Mouse (Mus musculus) G1E-ER4 (cell line): ENCODE data around the gene Rab11a. TPM values are rescaled to one million over a fixed set of nuclear protein-coding genes. Genes with fewer than 3 reads are reported as not detected.

Source experiments
- GATA1 ChIP-seq: IDR thresholded peaks from one replicate; pipeline ENCODE4 v1.8.0; 2012; ENCODE audit warnings: low read length, inconsistent platforms
- polyA plus RNA-seq: library from polyadenylated mRNA; stranded (reverse); fragments of >175 nt; gene quantifications from 2 replicates; pipeline ENCODE4 v1.2.3, GENCODE M21; 2012

Rab11a gene
- 115 and 151 TPM in 2 replicates for polyA plus RNA-seq

- no peak for TF ChIP-seq GATA1
These were observed at the start of gene Rab11a for GRCm38 (mm10) chr9:64737406-64738201. Gene Rab11a, minus strand, starts transcription at chr9:64737758.

- no peak for TF ChIP-seq GATA1
These were observed 48.8 kb upstream of the Rab11a start for GRCm38 (mm10) chr9:64786216-64786905.

GRCm38 (mm10) chr9:64784841-64785240, 47.3 kb upstream of the Rab11a start:
- no peak for TF ChIP-seq GATA1

GRCm38 (mm10) chr9:64783511-64783910, 46.0 kb upstream of the Rab11a start:
- TF ChIP-seq GATA1: no peak

- no peak for TF ChIP-seq GATA1
These were observed 42.1 kb upstream of the Rab11a start for GRCm38 (mm10) chr9:64779628-64780027.

GRCm38 (mm10) chr9:64778151-64778550, 40.6 kb upstream of the Rab11a start:
- TF ChIP-seq GATA1: no peak

- TF ChIP-seq GATA1: no peak
These were observed 40.0 kb upstream of the Rab11a start for GRCm38 (mm10) chr9:64777441-64777987.

- TF ChIP-seq GATA1: no peak
These were observed 37.9 kb upstream of the Rab11a start for GRCm38 (mm10) chr9:64775491-64775890.

GRCm38 (mm10) chr9:64774883-64775282, 37.3 kb upstream of the Rab11a start:
- TF ChIP-seq GATA1: no peak

- no peak for TF ChIP-seq GATA1
These were observed 36.9 kb upstream of the Rab11a start for GRCm38 (mm10) chr9:64774411-64774811.

- no peak for TF ChIP-seq GATA1
These were observed 36.4 kb upstream of the Rab11a start for GRCm38 (mm10) chr9:64773936-64774335.

GRCm38 (mm10) chr9:64773254-64773653, 35.7 kb upstream of the Rab11a start:
- TF ChIP-seq GATA1: no peak

GRCm38 (mm10) chr9:64771236-64771635, 33.7 kb upstream of the Rab11a start:
- TF ChIP-seq GATA1: no peak

- no peak for TF ChIP-seq GATA1
These were observed 32.9 kb upstream of the Rab11a start for GRCm38 (mm10) chr9:64770411-64770849.

- no peak for TF ChIP-seq GATA1
These were observed 32.4 kb upstream of the Rab11a start for GRCm38 (mm10) chr9:64769911-64770310.

GRCm38 (mm10) chr9:64769066-64769695, 31.6 kb upstream of the Rab11a start:
- TF ChIP-seq GATA1: no peak

- TF ChIP-seq GATA1: no peak
These were observed 30.2 kb upstream of the Rab11a start for GRCm38 (mm10) chr9:64767796-64768195.
